Mouse (Mus musculus) neural tube, embryonic 10.5 days (tissue): ENCODE data around the gene Rps4x.

Experiments
- DNase-seq: peaks from one replicate; pipeline ENCODE4 v3.0.0-alpha.2; 2017; ENCODE audit warnings: low spot score; ENCODE audit errors: extremely low spot score

Gene Rps4x

DNA sequence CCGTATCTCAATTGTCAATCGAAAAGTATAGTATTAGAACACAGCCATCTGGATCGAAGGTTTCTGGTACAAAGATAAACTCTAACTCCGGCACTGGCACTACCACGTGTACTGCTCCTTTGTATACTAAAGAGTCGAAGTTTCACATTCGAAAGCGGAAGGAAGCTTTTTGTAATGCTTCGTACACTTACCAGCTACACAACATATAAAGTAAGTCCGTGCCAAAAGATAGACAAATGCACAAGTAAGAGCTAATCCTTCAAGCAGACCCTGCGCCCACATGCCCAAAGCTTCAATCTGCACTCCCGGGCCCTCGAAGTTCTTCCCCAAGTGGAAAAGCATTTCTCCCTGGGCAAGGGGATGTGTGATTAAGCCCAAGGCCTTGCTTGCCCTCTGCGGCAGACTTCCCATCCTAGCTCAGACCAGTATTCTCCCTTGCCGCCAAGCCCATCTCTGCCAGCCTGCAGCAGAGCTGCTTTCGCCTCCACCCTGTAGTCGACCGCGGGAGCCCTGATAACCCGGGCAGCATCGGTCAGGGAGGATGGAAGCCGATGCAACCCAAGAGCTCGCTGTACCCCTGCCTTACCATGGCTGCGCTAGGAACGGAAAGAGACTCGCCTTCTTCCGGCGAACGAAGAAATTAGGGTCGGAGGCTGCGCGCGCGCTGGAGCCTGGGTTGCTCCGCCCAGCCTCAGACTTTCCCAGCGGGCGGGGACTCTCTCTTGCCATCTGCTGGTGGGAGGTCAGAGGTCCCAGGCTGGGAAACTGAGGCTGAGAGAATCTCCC lies at the start of gene Rps4x:
TSS of gene Rps4x (minus strand) at position 683 of the 786 bp plus-strand sequence.
- peak; percentile 78 for DNase-seq

GRCm38 (mm10) chrX:102219126-102219525 lies 29.9 kb upstream of the Rps4x start:
- peak; percentile 24 for DNase-seq

GRCm38 (mm10) chrX:102215356-102215755 lies 26.2 kb upstream of the Rps4x start:
- DNase-seq: peak; percentile 25

DNA sequence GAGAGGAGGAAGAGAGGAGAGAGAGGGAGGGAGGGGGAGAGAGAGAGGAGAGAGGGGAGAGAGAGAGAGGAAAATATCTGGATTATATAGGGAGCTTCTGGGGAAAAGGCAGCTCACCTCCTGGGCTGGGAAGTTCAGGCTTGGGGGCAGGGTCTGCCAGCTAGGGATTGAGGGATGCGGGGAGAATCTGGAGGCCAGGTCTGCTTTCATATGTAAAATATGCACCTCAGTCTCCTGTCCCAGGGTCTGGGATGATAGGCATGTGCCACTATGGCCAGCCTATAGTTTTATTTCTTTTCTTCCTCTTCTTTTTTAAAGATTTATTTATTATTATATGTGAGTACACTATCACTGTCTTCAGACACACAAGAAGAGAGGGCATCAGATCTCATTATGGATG lies 1.6 kb upstream of the Rps4x start:
- no peak for DNase-seq

GRCm38 (mm10) chrX:102189581-102189980 lies 387 bp upstream of the Rps4x start:
- no peak for DNase-seq

GRCm38 (mm10) chrX:102187023-102187699 lies 2.0 kb downstream of the Rps4x start:
- no peak for DNase-seq

- no peak for DNase-seq
Measured at GRCm38 (mm10) chrX:102182575-102182974, 6.6 kb downstream of the Rps4x start.

DNA sequence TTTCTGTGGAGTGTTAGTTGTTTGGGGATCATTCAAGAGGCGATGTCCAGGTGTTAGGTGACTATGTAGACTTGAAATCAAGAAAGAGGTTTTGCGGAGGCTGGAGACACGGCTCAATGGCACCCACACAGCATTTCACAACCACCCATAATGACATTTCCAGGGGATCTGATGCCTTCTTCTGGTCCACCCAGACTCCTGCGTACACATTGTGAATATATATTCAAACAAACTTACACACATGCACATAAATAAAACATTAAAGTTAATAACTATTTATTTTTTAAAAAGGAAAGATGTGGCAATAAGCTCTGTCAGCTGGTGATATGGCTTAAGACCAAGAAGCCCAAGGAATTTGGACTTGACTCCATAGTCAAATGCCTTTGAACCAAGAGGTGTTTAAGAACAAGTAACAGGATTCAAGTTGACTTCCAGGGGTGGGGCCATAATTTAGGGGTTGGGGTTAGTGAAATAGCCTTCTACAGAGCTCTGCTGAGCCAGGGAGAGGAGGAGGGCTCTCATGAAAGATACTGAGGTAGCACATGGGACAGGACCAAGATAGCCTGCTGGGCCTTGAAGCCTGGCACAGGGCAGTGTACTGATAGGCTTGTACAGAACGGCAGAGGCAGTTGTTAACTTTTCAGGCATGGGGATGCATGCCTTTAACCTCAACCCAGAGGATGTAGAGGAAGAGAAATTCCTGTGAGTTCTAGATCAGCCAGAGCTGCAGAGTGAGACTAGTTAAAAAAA lies 13.5 kb downstream of the Rps4x start:
- no peak for DNase-seq

- DNase-seq: no peak
Measured at GRCm38 (mm10) chrX:102170900-102171299, 18.3 kb downstream of the Rps4x start.

GRCm38 (mm10) chrX:102170135-102170534 lies 19.1 kb downstream of the Rps4x start:
- no peak for DNase-seq

DNA sequence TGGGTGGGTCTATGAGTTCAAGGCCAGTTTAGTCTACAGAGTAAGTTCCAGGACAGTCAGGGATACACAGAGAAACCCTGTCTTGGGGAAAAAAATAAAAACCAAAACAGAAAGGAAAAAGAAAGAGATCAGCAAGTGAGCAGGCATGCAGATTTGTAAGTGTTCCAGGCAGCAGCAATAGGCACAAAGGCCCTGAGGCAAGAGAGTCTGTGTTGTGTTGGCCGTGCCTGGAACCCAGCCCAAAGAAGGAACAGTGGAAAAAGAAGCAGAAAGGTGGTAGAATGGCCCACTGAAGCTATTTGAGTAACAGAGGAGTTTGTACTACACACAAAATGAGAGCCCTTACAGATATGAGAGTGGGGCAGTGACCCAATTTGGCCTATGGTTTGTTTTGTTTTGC lies 19.5 kb downstream of the Rps4x start:
- no peak for DNase-seq

DNA sequence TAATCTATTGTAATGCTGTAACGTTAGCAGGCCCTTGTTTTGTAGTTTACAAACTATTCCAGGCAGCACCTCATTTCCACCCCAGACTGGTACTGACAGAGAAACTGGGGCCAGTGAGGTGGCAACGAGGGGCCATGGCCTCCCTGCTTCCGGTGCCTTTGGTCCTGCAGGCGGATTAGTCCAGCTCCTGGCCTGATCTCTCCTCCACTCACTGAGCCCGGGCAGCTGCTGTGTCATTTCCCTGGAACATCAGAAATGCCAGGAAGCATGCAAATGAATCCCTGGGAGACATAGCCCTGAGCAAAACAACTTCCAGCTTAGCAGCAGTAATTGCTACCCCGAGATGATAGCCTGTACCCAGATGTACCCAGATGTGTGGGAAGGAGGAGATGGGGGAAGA lies 22.2 kb downstream of the Rps4x start:
- no peak for DNase-seq

DNA sequence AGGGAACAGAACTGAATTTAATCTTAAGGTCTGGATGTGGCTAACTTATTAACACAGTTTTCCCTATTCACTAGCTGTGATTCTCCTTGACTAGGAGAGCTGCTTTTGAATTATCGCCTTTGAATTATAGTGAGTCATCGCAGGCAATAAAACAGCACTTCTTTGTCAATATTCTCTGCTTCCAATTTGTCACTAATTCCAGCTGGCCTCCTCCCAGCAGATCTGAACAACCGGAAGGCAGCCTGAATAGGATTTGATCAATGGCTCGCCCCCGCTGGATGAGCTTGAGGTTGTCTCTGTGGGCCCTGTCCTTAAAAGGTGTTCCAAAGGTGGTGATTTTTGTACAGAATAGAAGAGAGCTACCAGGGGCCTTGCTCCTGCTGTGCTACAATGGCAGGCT lies 22.7 kb downstream of the Rps4x start:
- DNase-seq: no peak

DNA sequence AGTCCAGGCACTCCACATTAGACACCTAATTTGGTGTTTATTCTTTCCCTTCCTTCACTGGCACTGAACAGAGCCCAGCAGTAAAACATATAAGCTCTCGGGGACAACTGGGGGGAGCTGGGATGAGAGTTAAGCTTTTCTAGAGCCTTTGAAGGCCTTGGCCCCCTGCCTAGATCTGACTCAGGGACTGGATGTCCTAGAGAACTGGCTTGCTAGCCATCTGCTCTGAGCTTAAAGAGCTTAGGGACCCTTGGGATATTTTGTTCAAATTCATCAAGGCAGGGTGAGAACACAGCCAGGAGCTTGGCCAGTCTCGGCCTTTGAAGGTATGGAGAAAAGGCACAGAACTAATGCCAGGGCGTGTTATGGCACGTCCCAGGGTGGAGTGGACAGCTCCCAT lies 25.7 kb downstream of the Rps4x start:
- DNase-seq: no peak

- no peak for DNase-seq
Measured at GRCm38 (mm10) chrX:102163096-102163495, 26.1 kb downstream of the Rps4x start.

- DNase-seq: no peak
Measured at GRCm38 (mm10) chrX:102160528-102160927, 28.7 kb downstream of the Rps4x start.

GRCm38 (mm10) chrX:102159778-102160177 lies 29.4 kb downstream of the Rps4x start:
- DNase-seq: no peak

- no peak for DNase-seq
Measured at GRCm38 (mm10) chrX:102157423-102157791, 31.8 kb downstream of the Rps4x start.

GRCm38 (mm10) chrX:102156618-102157422 lies 32.4 kb downstream of the Rps4x start, which contains the start of gene Ercc6l:
TSS of gene Ercc6l (minus strand) at chrX:102157091.
- DNase-seq: peak; percentile 81

GRCm38 (mm10) chrX:102141157-102141556 lies 48.0 kb downstream of the Rps4x start:
- no peak for DNase-seq
